Mouse (Mus musculus): Measurements from ENCODE around the gene Prkn.

GRCm38 (mm10) chr17:12052651-12053050 lies 1212.5 kb downstream of the Prkn start:
- TF ChIP-seq SIN3A (IDR thresholded peaks at IDR 0.05; ENCODE audit: low read length), result no peak
- no peak for TF ChIP-seq CTCF (IDR thresholded peaks at IDR 0.05 in 2 of 3, conservative IDR thresholded peaks at IDR 0.05 in 1 of 3; ENCODE audit: control insufficient read depth in 1 of 3, insufficient read depth in 1 of 3, low read depth in 2 of 3, low read length in 3 of 3, poor library complexity in 1 of 3, severe bottlenecking in 1 of 3)
- TF ChIP-seq POLR2A (IDR thresholded peaks at IDR 0.05; ENCODE audit: control insufficient read depth in 1 of 2, insufficient read depth in 1 of 2, low read depth in 1 of 2, low read length in 2 of 2, poor library complexity in 1 of 2), result no peak
- TF ChIP-seq TAL1 (IDR thresholded peaks at IDR 0.05; ENCODE audit: low read length), result no peak
- no peak for TF ChIP-seq KAT2A (conservative IDR thresholded peaks at IDR 0.05; ENCODE audit: low read depth, low read length)

Data from MEL (cell line).